Mouse (Mus musculus) mouse embryonic stem cell (cell line): ENCODE measurements around the gene Gm973.
"Not testable (repeated sequence)": the region's sequence is repeated elsewhere in the genome, so short reads cannot be mapped to it uniquely, and the experiment has no call there.

ENCODE experiments used
- in situ Hi-C, 2 experiments: fragments of 300-500 bp; cut with MboI; formaldehyde crosslinking; loops; 1 replicate in 1 of 2; 3 replicates in 1 of 2; pipeline ENCODE4 v1.14.3; 2019 to 2020; ENCODE audit warnings: low sequenced_read_pairs in 2 of 2, low pct_unique_long_range_greater_than_20kb in 1 of 2, mixed read lengths in 1 of 2; ENCODE audit not compliant: unreplicated experiment in 1 of 2

The Gm973 gene

GRCm38 (mm10) chr1:59603893-59604292, 87.8 kb downstream of the Gm973 start:
- in situ Hi-C loops: loop anchor here in 1 of 2 experiments (25.0 kb wide), 1 partner anchor 842 kb away; no protein-coding TSS in a partner anchor

DNA sequence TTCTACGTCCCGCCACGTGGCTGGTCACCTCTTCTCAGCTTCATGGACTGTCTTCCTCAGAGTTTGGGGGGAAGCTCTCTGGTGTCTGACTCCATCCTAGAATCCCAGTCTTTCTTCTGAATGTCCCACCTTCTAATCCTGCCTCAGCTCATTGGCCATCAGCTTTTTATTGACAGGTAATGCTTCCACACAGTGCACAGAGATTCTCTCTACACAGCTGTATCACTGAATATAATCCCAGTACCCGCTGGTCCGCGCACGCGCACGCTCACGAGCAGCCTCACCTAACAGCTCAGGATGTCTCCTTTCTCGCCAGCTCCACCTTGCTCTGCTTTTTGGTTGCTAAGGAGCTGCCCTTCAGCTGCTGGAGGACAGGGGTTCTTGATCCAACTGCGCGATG, 90.4 kb downstream of the Gm973 start:
- in situ Hi-C loops: loop anchor here in 1 of 2 experiments (25.0 kb wide), 1 partner anchor 844 kb away; no protein-coding TSS in a partner anchor

- in situ Hi-C loops: loop anchor here in 1 of 2 experiments (25.0 kb wide), 1 partner anchor 845 kb away; no protein-coding TSS in a partner anchor
Observed at GRCm38 (mm10) chr1:59607071-59607470, 91.0 kb downstream of the Gm973 start.

DNA sequence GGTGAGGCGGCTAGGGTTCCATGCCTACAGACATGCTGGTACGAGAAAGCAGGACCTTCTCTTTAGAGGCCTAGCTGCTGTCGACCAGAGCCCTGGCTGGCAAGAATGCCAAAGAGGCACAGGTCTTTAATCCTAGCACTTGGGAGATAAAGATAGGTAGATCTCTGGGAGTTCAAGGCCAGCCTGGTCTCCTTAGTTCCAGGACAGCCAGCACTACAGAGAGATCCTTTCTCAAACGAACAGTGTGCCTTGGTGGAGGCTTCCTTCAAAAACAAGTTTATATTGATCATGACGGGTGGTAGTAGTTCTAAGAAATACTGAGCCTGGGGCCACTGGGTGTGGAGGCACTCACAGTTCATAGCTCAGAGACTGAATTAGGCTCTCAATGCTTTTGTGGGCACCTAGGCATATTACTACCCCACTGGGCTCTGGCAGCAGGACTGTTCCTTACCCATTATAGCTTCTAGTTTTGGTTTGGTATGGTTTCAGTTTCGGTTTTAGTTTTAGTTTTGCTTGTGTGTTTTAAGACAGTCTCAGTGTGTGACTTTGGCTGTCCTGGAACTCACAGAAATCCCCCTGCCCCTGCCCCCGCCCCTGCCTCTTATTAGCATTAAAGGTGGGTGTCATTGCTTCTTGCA, 92.2 kb downstream of the Gm973 start:
- in situ Hi-C loops: loop anchor here in 1 of 2 experiments (25.0 kb wide), 1 partner anchor 846 kb away; no protein-coding TSS in a partner anchor

DNA sequence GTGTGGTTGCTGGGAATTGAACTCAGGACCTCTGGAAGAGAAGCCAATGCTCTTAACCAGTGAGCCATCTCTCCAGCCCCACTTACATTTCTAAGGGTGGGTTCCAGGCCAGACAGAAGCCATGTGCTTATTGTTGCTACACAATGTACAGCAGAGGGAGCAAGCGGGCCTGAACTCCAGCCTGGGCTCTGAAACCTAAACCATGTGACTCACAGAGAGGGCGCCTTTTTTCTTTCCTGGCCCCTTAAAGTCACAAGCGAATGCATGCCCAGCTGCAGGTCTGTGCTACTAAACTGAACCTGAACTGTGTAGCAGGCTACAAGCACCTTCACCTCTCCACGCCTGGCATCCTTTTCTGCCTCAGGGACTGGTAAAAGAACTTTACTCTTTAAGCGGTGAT, 92.9 kb downstream of the Gm973 start:
- in situ Hi-C loops: loop anchor here in 1 of 2 experiments (25.0 kb wide), 1 partner anchor 847 kb away; no protein-coding TSS in a partner anchor

DNA sequence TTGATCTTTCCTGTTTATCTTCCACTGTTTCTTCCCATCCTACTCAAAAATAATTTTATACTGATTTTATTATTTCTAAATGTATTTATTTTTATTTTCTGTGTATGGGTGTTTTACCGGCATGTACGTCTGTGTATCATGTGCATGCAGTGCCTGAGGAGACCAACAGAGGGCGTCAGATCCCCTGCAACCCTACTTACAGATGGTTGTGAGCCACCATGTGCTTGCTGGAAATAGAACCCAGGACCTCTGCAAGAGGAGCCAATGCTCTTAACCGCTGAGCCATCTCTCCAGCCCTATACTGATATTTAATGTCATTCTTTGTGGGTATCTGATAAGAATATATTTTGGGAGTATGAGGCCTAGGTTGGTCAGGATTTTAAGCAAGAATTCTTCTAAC, 93.4 kb downstream of the Gm973 start:
- in situ Hi-C loops: loop anchor here in 1 of 2 experiments (25.0 kb wide), 1 partner anchor 847 kb away; no protein-coding TSS in a partner anchor

GRCm38 (mm10) chr1:59609896-59610295, 93.8 kb downstream of the Gm973 start:
- in situ Hi-C loops: loop anchor here in 1 of 2 experiments (25.0 kb wide), 1 partner anchor 848 kb away; no protein-coding TSS in a partner anchor

DNA sequence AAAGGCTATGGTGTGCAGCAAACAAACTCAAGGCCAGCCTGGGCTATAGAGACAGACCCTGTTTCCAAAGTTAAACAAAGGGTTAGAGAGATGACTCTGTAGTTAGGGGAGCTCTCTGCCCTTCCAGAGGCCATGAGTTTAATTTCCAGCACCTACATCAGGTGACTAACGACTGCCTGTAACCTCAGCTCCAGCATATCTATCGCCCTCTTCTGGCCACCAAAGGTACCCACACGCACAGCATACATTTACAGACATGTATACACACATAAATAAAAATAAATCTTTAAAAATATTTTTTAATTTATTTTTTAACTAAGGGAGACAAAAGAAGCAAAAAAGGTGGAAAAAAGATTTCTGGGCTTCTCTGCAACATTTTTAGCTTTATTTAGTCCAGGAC, 94.9 kb downstream of the Gm973 start:
- in situ Hi-C loops: loop anchor here in 1 of 2 experiments (25.0 kb wide), 1 partner anchor 849 kb away; no protein-coding TSS in a partner anchor

GRCm38 (mm10) chr1:59613795-59614194, 97.7 kb downstream of the Gm973 start:
- in situ Hi-C loops: loop anchor here in 1 of 2 experiments (25.0 kb wide), 1 partner anchor 851 kb away; no protein-coding TSS in a partner anchor

DNA sequence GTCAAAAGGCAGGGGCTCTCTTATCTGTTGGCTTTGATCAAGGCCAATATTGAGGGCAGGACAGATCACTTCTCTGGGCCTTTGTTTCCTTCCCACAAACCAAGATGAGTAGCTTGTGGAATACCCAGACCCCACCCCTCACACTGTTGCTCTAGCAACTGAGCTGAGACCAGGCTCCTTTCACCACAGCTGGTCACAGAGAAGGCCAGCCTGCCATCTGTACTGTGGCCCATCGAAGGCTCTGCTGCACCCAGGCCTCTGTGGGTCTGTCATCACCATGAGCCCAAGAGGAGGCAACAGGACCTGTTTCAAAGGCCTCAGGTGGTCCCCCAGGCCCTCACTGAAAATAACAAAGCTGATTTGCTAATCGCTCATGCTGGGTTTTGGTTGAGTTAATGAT, 99.0 kb downstream of the Gm973 start:
- in situ Hi-C loops: loop anchor here in 1 of 2 experiments (25.0 kb wide), 1 partner anchor 853 kb away; no protein-coding TSS in a partner anchor

- in situ Hi-C loops: loop anchor here in 1 of 2 experiments (25.0 kb wide), 1 partner anchor 857 kb away; no protein-coding TSS in a partner anchor
Observed at GRCm38 (mm10) chr1:59619201-59619600, 103.1 kb downstream of the Gm973 start.

GRCm38 (mm10) chr1:59623325-59624017, 107.4 kb downstream of the Gm973 start:
- in situ Hi-C loops: loop anchor here (5.0 to 25.0 kb wide), 3 partner anchors 379 to 861 kb away; no protein-coding TSS in a partner anchor

DNA sequence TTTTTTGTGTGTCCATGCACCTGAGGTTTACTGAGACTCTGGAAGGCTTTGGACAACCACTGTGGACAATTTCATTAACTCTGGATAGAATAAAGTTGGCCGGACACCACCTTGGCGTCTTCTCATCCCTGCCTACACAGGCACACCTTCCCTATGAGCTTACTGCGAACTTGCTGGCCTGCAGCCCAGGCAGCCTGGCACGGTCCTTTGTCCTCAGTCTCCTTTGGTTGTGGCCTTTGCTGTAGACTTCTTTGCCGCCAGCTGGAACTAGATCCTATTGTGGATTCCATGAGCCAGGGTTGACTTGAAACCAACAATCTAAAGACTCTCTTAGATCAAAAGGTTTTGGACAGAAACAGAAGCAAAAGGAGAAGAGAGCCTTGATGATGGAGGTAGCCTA, 109.3 kb downstream of the Gm973 start:
- in situ Hi-C loops: loop anchor here in 1 of 2 experiments (10.0 kb wide), 1 partner anchor 381 kb away; no protein-coding TSS in a partner anchor

GRCm38 (mm10) chr1:59629194-59629593, 113.1 kb downstream of the Gm973 start:
- in situ Hi-C loops: loop anchor here in 1 of 2 experiments (10.0 kb wide), 1 partner anchor 384 kb away; no protein-coding TSS in a partner anchor

DNA sequence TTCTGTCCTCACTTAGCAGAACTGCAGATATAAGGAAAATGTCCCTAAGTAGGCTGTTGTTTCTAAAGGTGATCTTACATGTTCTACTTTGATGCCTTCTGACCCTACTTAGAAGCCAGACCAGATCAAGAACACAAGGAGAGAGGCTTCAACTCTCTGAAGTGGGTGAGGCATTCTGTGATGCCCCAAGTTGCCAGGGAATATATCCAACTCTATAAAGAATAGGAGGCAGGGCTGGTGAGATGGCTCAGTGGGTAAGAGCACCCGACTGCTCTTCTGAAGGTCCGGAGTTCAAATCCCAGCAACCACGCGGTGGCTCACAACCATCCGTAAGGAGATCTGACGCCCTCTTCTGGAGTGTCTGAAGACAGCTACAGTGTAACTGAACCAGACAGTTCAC, 114.3 kb downstream of the Gm973 start:
- in situ Hi-C loops: not testable (repeated sequence)

DNA sequence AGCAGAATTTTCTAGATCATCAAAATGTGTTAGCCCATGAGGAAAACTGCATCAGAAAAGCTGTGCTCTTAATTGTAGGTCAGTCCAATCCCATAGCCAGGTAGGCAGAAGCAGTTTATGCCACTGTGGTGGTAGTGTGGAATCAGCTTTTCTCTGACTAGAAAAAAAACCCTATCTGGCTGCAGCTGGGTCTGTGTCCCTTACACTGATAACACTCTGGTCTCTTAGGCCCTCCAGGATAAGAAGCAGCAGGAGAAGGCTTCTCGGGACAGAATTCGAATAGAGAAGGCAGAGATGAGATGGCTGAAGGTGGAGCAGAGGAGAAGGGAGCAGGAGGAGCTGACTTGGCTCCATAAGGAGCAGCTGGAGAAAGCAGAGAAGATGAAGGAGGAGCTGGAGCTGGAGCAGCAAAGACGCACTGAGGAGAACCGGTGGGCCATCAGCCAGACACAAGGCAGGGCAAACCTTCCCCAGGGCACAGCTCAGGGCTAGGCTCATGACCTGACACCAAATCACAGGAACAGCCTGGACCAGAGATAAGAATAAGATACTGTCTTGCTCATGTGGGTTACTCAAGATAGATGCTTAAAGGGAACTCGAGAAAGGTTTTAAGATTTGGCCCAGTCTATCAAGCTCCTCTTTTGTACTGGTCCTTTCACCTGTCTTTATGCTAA, 116.1 kb downstream of the Gm973 start:
- in situ Hi-C loops: no loop called here

DNA sequence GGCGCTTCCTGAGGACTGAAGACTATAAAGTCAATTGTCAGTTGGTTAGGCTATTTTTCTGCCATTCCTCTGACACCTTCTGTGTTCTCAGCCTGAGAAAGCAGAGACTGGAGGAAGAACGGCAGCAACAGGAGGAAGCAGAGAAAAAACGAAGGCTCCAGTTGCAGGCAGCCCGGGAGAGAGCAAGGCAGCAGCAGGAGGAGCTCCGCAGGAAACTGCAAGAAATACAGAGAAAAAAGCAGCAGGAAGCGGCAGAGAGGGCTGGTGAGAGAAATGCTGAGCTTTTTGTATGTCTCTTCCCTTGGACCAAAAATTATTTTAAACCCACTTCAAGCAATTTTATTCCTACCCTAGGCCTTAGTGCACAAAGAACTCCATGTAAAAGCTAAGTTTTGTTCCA, 117.0 kb downstream of the Gm973 start:
- in situ Hi-C loops: no loop called here

DNA sequence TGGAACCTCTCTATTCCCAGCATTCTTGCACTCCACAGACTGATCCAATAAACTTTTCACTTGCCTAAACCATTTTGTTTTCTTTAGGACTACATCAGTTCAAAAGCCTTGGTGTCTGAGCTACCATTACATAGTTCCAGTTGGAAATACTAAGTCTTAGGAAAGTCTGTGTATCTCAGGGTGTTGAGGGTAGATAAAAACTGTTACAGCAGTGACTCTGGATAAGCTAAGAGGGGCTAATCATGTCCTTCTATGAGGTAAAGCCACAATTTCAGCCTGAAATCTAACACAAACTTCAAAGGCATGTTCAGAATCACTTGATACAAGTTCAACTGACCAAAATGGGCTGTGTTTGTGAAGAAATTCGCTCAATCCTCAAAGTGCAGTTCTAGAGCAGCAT, 120.3 kb downstream of the Gm973 start:
- in situ Hi-C loops: no loop called here
